ENCODE assay signal across 7 mouse cellular contexts in genomic region chr12:24252071-24252874, GRCm38 (mm10).
A peak's percentile ranks its signal among the peaks of the same experiment; 100 is the strongest.
DNase-seq lines count a peak whose midpoint lies in the region; ATAC-seq lines count a peak whose summit lies in the region.
"Not testable (repeated sequence)": the region's sequence is repeated elsewhere in the genome, so short reads cannot be mapped to it uniquely, and the experiment has no call there.

No protein-coding gene starts in this region.

- H3K4me2 ChIP-seq in liver, embryonic 15.5 days, result peak overlapping the region; percentile 63
- peak overlapping the region; percentile 25 for H3K4me2 ChIP-seq in stomach, embryonic 14.5 days (replicated peaks; ENCODE audit: low read depth, low read length)

- H3K4me1 ChIP-seq in liver, embryonic 15.5 days (replicated peaks); stomach, embryonic 14.5 days (ENCODE audit: control insufficient read depth, insufficient read depth, low read length): not testable (repeated sequence)

- H3K9ac ChIP-seq in liver, embryonic 15.5 days, result not testable (repeated sequence)
- peak overlapping the region; percentile 77 for H3K9ac ChIP-seq in stomach, embryonic 14.5 days (replicated peaks; ENCODE audit: low read depth, low read length)

- peak; percentile 18 for DNase-seq in embryo, embryonic 10 days (ENCODE audit: low spot score)
- peak; percentile 5 to 6 for DNase-seq in frontal cortex, postnatal 25 days (ENCODE audit: low spot score in 2 of 2)
- peak; percentile 37 for DNase-seq in heart, postnatal 4 days
- peak; percentile 28 for DNase-seq in kidney, postnatal 14 days
- DNase-seq in neural tube, embryonic 10.5 days (ENCODE audit: extremely low spot score, low spot score), result peak; percentile 53

- not testable (repeated sequence) for H3K36me3 ChIP-seq in liver, embryonic 15.5 days (replicated peaks); stomach, embryonic 14.5 days (ENCODE audit: control insufficient read depth, insufficient read depth, low read length)

- WGBS in liver, embryonic 15.5 days (ENCODE audit: insufficient replicate concordance), result 2% methylated on average over 74 of the region's 77 CpGs
- under 1% methylated on average over 57 of the region's 77 CpGs for WGBS in stomach, embryonic 14.5 days

- H3K27me3 ChIP-seq in liver, embryonic 15.5 days; stomach, embryonic 14.5 days (ENCODE audit: control insufficient read depth, insufficient read depth, low read length): not testable (repeated sequence)

- ATAC-seq in liver, embryonic 15.5 days (ENCODE audit: insufficient read depth); stomach, embryonic 14.5 days (ENCODE audit: insufficient number of reproducible peaks, insufficient read depth, low FRiP score, low read depth): not testable (repeated sequence)

- H3K4me3 ChIP-seq in liver, embryonic 15.5 days (replicated peaks), result peak overlapping the region; percentile 48
- peak overlapping the region; percentile 51 for H3K4me3 ChIP-seq in stomach, embryonic 14.5 days (ENCODE audit: low read depth, low read length)

- not testable (repeated sequence) for H3K27ac ChIP-seq in liver, embryonic 15.5 days (replicated peaks)
- H3K27ac ChIP-seq in stomach, embryonic 14.5 days (ENCODE audit: low read length), result 0 out of 2 replicates have a peak overlapping the region, but pooled peaks have one; percentile 39

- H3K9me3 ChIP-seq in liver, embryonic 15.5 days (replicated peaks); stomach, embryonic 14.5 days (ENCODE audit: control insufficient read depth, low read depth, low read length): not testable (repeated sequence)
